Mouse (Mus musculus) hindbrain, embryonic 15.5 days (tissue): ENCODE measurements around the gene Zzz3. TPM values are rescaled to one million over a fixed set of nuclear protein-coding genes. Genes with fewer than 3 reads are reported as not detected.

ENCODE experiments used
- ATAC-seq: fragments of 200-750 bp; cut with Nextera tagmentation; 2 replicates; pipeline ENCODE4 v1.8.0; 2017; ENCODE audit warnings: low read depth, moderate number of reproducible peaks, moderate TSS enrichment; ENCODE audit not compliant: low FRiP score
- H3K27ac ChIP-seq: fragments of 300-500 bp; sonication (generic); replicated peaks from 2 replicates; pipeline ENCODE4 v1.5.1; 2015; ENCODE audit warnings: mild to moderate bottlenecking, inconsistent platforms
- H3K27me3 ChIP-seq: fragments of 300-500 bp; sonication (generic); 2 replicates; pipeline ENCODE4 v1.6.1; 2015; ENCODE audit warnings: control low read depth, inconsistent platforms
- H3K36me3 ChIP-seq: fragments of 300-500 bp; sonication (generic); 2 replicates; pipeline ENCODE4 v1.6.1; 2015; ENCODE audit warnings: control low read depth, inconsistent platforms
- H3K4me1 ChIP-seq: fragments of 300-500 bp; sonication (generic); replicated peaks from 2 replicates; pipeline ENCODE4 v1.6.1; 2015; ENCODE audit warnings: control low read depth, inconsistent platforms
- H3K4me2 ChIP-seq: fragments of 300-500 bp; sonication (generic); 2 replicates; pipeline ENCODE4 v1.6.1; 2015; ENCODE audit warnings: moderate library complexity, mild to moderate bottlenecking, inconsistent platforms
- H3K4me3 ChIP-seq: fragments of 300-500 bp; sonication (generic); 2 replicates; pipeline ENCODE4 v1.5.1; 2015; ENCODE audit warnings: mild to moderate bottlenecking, inconsistent platforms
- H3K9ac ChIP-seq: fragments of 300-500 bp; sonication (generic); 2 replicates; pipeline ENCODE4 v1.6.1; 2015; ENCODE audit warnings: inconsistent platforms
- H3K9me3 ChIP-seq: fragments of 300-500 bp; sonication (generic); 2 replicates; pipeline ENCODE4 v1.6.1; 2016; ENCODE audit warnings: control low read depth, inconsistent platforms
- WGBS: fragments of 180-500 bp; shearing (Covaris S2); methylation state at CpG from one replicate; pipeline ENCODE4 v1.1.7; 2015; 5-methylcytosine and 5-hydroxymethylcytosine counted together
- polyA plus RNA-seq: library from polyadenylated mRNA; unstranded; fragments of >200 nt; fragmentation: Nextera tagmentation; extraction: Ambion mirVana; gene quantifications from 2 replicates; pipeline ENCODE4 v1.2.1, GENCODE M21; 2015

The Zzz3 gene
- polyA plus RNA-seq, 1 experiment from 2014 or later: 29.5 TPM

DNA sequence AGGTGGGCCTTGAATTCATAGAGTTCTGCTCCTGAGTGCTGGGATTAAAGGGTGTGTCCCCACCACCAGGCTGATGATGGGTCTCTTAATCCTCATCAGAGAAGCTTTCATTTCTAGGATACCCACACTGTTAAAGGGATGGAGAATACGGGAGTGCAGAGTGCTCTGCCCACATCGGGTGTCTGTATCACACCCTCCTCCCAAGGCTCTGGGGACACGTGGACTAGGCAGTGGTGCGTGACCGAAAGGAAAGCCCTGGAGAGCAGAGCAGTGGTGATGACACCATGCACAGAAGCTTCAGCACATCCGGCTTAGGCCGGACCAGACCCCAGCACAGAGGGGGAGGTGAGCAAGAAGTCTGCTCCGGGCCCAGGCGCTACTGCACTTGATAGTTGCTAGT lies 38.5 kb upstream of the Zzz3 start:
- no peak; the same call in 1 of the 2 replicates for ATAC-seq
- Histone ChIP-seq H3K36me3 (peaks cover 17% of the 10 kb centered on the region), H3K27ac (no peak overlapping the region), H3K9me3 (no peaks in the 10 kb centered on the region), H3K9ac (no peak overlapping the region), H3K27me3 (no peaks in the 10 kb centered on the region), H3K4me2 (no peak overlapping the region), H3K4me1 (peaks cover 10% of the 10 kb centered on the region; the same call in 1 of the 2 replicates), H3K4me3 (no peak overlapping the region)
- 82% methylated on average over 9 of the region's 9 CpGs for WGBS

DNA sequence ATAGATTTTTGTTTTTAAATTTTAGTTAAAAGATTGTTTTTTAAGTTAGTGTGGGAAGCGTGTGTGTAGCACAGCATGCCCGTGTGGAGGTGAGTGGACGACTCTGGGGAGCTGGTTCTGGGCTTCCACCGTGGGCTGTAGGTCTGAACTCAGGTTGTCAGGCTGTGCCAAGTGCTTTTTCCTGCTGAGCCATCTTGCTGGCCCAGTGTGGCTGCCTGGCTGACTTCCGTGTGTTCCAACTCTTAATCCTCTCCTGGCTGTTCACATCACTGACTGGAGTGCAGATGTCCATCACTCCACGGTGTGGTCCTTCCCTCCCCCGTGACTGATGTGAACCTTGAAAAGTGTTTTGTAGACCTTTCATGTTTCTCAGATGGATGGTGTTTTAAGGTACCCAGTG lies 36.1 kb upstream of the Zzz3 start:
- no peak overlapping the region for H3K4me2 ChIP-seq
- H3K27me3 ChIP-seq: no peaks in the 10 kb centered on the region
- H3K27ac ChIP-seq: no peak overlapping the region
- no peak overlapping the region for H3K4me3 ChIP-seq
- no peak for ATAC-seq
- H3K36me3 ChIP-seq: peaks cover 39% of the 10 kb centered on the region
- H3K9ac ChIP-seq: no peak overlapping the region
- no peaks in the 10 kb centered on the region for H3K4me1 ChIP-seq
- 90% methylated on average over 7 of the region's 7 CpGs for WGBS
- H3K9me3 ChIP-seq: no peaks in the 10 kb centered on the region

DNA sequence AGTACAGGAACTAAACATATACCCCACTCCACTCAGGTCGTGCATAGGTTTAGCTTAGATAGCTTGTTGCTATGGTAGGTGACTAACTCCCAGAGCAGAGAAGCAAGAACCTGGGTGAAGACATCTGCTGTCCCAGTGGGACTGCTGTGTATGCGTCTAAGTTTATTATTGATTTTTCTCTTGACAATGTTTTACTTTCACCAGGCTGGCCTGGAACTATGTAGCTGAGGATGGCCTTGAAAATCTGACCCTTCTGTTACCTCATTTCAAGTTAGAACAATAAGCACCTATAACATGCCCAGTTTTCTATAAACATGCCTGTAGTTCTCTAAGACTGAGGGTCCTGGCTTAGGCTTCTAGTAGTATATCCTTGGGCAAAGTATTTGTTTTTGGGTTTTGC lies 31.1 kb upstream of the Zzz3 start:
- WGBS: 92% methylated on average over 2 of the region's 2 CpGs
- Histone ChIP-seq H3K4me3 (no peak overlapping the region), H3K9me3 (no peaks in the 10 kb centered on the region), H3K27me3 (no peaks in the 10 kb centered on the region), H3K27ac (no peak overlapping the region), H3K9ac (no peak overlapping the region), H3K4me1 (no peaks in the 10 kb centered on the region), H3K36me3 (peaks cover 82% of the 10 kb centered on the region), H3K4me2 (no peak overlapping the region)
- ATAC-seq: no peak

DNA sequence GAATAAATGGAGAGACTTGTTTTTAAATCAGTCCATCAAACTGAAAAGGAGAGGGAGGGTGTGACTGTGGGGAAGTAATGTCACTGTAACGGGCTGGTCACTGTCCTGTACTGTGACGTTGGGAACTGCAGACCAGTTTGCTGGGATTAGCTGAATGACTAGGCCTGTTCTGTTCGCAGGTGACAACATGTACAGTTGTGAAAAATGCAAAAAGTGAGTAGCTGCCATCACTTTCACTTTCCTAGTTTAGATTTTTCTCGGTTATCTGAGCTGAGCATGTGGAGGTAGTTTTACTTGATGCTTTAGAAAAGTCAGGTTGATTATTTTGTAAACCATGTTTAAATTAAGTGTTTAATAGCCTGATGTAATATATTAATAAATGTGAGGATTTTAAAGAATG lies 19.2 kb upstream of the Zzz3 start:
- 91% methylated on average over 4 of the region's 4 CpGs for WGBS

DNA sequence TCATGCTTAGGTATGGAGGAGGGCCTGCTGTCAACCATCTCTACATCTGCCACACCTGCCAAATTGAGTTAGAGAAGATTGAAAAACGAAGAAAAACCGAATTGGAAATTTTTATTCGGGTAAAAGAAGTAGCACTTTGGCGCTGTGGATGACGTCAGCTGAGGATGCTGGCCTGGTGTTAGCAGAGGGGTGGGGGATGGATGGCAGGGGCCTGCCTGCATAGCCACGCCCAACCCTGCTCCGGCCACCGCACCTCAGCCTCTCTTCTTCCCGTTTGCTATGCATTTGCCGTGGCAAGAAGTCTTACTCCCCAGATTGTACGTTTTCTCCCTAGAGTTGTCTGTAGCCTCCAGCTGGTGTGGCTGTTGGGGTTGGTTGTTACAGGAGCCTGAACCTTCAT lies 11.2 kb upstream of the Zzz3 start:
- ATAC-seq: no peak
- H3K4me3 ChIP-seq: no peak overlapping the region
- no peaks in the 10 kb centered on the region for H3K9me3 ChIP-seq
- peaks cover 71% of the 10 kb centered on the region for H3K36me3 ChIP-seq
- 69% methylated on average over 11 of the region's 11 CpGs for WGBS
- H3K4me1 ChIP-seq: no peaks in the 10 kb centered on the region
- H3K4me2 ChIP-seq: no peak overlapping the region
- no peaks in the 10 kb centered on the region for H3K27me3 ChIP-seq
- H3K27ac ChIP-seq: no peak overlapping the region
- H3K9ac ChIP-seq: no peak overlapping the region

More for the DNA sequence above, 19.2 kb upstream of the Zzz3 start:
- Histone ChIP-seq H3K27ac (no peak overlapping the region), H3K4me1 (no peaks in the 10 kb centered on the region), H3K9me3 (no peaks in the 10 kb centered on the region), H3K4me2 (no peak overlapping the region), H3K9ac (no peak overlapping the region), H3K36me3 (peaks cover 71% of the 10 kb centered on the region), H3K27me3 (no peaks in the 10 kb centered on the region), H3K4me3 (no peak overlapping the region)
- no peak for ATAC-seq

DNA sequence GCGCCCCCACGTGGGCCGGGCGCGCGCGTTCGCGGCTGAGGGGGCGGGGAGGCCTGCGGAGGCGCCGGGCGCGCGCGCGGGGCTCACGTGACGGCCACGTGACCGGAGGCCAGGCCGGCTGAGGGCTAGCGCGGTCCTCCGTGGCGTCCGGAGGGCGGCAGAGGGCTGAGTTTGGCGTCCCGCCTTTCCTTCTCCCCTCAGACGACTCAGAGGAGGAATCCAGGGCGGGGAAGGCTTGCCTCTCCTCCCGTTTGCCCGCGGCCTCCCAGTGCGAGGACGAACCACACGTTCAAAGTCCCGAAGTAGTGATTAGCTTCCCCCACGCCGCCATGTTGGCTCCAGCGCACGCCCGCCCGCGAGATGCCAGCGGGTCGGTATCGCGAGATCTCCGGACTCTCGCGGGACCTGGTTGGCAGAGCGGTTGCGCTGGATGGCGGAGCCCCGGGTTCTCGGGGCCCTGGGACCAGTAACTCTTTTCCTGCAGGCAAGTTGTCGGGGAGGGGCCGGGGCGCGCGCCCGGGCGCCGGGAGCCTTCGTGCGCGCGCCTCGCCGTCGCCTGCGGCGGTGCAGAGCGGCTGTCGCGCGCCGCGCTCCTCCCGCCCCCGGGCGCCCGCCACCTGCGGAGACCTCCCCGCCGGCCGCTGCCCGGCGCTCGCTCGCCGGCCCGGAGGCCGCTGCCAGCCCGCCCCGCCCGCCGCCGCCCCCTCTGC lies 1.2 kb downstream of the Zzz3 start:
- peak overlapping the region; percentile 100 for H3K27ac ChIP-seq
- under 1% methylated on average over 77 of the region's 102 CpGs for WGBS
- peak overlapping the region; percentile 71 for H3K4me2 ChIP-seq
- peaks cover 11% of the 10 kb centered on the region for H3K36me3 ChIP-seq
- peaks cover 31% of the 10 kb centered on the region for H3K4me1 ChIP-seq
- ATAC-seq: peak; percentile 93
- no peaks in the 10 kb centered on the region for H3K9me3 ChIP-seq
- no peaks in the 10 kb centered on the region for H3K27me3 ChIP-seq
- peak overlapping the region; percentile 76 for H3K4me3 ChIP-seq
- H3K9ac ChIP-seq: peak overlapping the region; percentile 82

DNA sequence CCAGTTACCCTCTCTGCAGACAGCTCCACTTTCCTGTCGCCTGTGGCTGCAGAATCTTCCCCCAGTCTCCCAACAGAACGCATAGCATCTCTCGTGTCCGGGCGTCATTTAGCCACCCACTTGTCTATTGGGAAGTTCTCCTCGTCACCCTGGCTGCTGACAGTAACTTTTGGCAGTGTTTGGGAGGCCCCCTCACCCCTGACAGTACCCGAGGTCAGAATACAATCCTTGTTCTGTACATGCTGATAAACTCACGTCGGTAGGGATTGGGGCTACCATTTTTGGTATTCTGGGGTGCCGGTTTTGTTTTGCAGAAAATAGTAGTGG lies 1.7 kb downstream of the Zzz3 start:
- Histone ChIP-seq H3K4me2 (peak overlapping the region; percentile 71), H3K4me1 (peaks cover 34% of the 10 kb centered on the region), H3K9ac (peak overlapping the region; percentile 82), H3K9me3 (no peaks in the 10 kb centered on the region), H3K27ac (peak overlapping the region; percentile 100), H3K4me3 (peak overlapping the region; percentile 76), H3K36me3 (peaks cover 8% of the 10 kb centered on the region; the same call in 1 of the 2 replicates), H3K27me3 (no peaks in the 10 kb centered on the region)
- WGBS: 3% methylated on average over 10 of the region's 10 CpGs
- ATAC-seq: no peak

DNA sequence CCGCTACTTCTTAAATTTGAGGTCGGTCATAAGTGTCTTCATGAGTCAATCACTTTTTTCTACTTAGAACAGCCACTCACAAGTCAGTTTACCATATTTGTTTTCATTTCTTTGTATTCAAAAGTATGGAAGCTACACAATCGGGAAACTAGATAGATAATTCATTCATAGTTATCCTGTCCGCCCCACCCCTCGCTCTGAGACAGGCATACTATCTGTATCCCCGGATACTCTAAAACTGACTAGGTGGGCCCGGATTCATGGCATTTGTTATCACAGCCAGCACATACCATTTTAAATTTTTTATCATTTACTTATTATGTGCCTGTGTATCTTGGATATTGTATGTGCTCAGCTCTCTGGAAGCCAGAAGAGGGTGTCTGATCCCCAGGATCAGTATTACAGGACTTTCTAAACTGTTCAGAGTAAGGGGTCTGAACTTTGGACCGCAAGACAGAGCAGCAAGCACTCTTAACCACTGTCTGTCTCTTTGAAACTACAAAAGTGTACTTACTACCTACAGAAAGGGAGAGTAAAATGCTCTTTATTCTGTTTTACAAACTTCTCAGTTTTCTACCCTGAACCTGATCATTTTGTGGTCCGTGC lies 2.2 kb downstream of the Zzz3 start:
- Histone ChIP-seq H3K9ac (peak overlapping the region; percentile 82), H3K4me1 (peaks cover 39% of the 10 kb centered on the region), H3K4me2 (peak overlapping the region; percentile 71), H3K27ac (0 out of 2 replicates have a peak overlapping the region, but pooled peaks have one; percentile 100), H3K36me3 (peaks cover 3% of the 10 kb centered on the region; the same call in 1 of the 2 replicates), H3K4me3 (peak overlapping the region; percentile 76), H3K27me3 (no peaks in the 10 kb centered on the region), H3K9me3 (no peaks in the 10 kb centered on the region)
- no peak for ATAC-seq
- 57% methylated on average over 9 of the region's 9 CpGs for WGBS

DNA sequence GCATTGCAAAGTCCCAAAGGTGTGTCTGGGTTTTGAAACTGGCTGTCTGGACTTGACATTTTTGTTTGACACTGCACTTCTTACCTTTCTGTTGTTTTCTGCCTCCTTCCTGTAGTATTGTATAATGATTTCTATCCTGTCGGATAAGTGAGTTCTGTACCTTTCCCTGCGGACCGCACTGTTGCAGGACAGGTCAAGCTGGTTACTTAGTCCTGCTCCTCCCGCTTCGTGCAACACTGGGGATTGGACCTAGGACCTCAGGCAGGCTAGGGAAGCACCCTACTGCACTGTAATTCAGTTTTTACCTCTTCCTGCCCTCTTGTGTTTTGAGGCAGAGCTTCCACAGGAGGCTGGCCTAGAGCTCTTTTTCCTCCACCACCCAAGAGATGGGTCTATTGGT lies 5.2 kb downstream of the Zzz3 start:
- Histone ChIP-seq H3K4me1 (peaks cover 22% of the 10 kb centered on the region), H3K4me2 (no peak overlapping the region), H3K36me3 (no peaks in the 10 kb centered on the region), H3K9ac (no peak overlapping the region), H3K27me3 (no peaks in the 10 kb centered on the region), H3K27ac (no peak overlapping the region), H3K4me3 (no peak overlapping the region), H3K9me3 (no peaks in the 10 kb centered on the region)
- WGBS: 90% methylated on average over 5 of the region's 5 CpGs
- no peak for ATAC-seq

DNA sequence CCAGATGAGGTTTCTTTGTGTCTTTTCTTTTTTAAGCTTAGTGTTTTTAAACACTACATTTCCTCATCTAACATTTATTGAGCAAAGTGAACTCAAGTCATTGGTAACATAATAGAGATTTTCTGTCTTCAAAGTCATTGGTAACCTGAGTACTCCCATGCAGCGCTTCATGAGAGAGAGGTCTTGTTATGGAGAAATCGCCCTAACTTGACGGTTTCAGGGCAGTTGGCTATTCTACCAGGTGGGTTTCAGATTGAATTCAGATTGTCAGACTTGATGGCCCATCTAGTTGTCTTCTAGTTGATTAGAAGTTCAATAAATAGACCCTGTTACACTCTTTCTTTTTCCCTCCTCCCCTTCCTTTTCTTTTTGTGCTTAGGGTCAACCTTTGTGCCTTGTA lies 5.6 kb downstream of the Zzz3 start:
- Histone ChIP-seq H3K9me3 (no peaks in the 10 kb centered on the region), H3K4me1 (peaks cover 22% of the 10 kb centered on the region), H3K27ac (no peak overlapping the region), H3K36me3 (no peaks in the 10 kb centered on the region), H3K9ac (no peak overlapping the region), H3K27me3 (no peaks in the 10 kb centered on the region), H3K4me2 (no peak overlapping the region), H3K4me3 (no peak overlapping the region)
- WGBS: 81% methylated on average over 3 of the region's 3 CpGs
- no peak for ATAC-seq

DNA sequence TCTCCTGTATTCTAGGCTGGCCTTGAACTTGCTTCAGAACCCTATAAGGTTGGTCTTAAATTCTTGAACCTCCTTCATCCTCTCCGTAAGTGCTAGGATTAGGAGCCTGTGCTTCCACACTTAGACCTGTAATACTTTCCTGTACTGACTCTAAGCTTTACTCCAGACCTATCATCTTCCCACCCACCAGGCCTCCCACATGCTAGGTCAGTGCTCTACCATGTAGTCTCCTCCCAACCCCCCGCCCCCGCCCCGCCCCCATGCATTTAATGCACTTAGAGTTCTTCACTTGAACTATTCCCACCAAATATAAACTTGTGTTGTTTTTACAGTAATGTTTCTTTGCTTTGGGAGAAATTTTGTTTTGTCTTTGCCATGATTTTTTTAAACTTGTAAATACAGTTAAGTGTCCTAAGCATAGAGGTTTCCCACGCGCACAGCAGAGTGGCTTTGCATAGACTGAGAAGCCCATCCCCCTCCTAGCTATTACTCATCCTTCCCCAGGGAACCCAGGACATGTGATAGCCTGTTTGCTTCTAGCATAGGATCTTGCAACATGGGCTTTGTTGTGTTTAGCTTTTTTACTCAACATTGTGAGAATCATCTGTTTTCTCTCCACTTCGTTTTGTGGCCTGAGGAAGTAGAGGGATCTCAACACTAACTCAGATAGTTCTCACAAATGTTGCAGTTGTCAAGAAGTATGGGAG lies 6.8 kb downstream of the Zzz3 start:
- 80% methylated on average over 7 of the region's 7 CpGs for WGBS
- Histone ChIP-seq H3K27me3 (no peaks in the 10 kb centered on the region), H3K4me3 (no peak overlapping the region), H3K36me3 (no peaks in the 10 kb centered on the region), H3K4me1 (peaks cover 21% of the 10 kb centered on the region), H3K27ac (no peak overlapping the region), H3K9ac (no peak overlapping the region), H3K9me3 (no peaks in the 10 kb centered on the region), H3K4me2 (no peak overlapping the region)
- no peak for ATAC-seq

DNA sequence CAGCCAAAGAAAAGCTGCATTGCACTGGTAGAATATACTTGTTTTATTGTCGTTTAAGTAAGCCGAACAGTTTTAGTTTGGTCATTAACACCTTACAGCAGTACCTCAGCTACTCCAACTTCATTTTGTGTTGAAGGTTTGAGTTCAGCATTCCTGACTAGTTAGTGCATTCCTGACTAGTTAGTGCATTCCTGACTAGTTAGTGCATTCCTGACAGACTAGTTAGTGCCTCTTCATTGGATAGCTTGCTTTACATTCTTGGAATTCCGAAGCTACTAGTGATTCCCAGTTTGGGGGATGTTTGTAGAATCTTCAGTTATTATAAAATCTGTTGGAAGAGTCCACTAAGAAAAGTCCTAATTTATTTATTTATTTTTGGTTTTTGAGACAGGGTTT lies 7.4 kb downstream of the Zzz3 start:
- no peaks in the 10 kb centered on the region for H3K27me3 ChIP-seq
- no peaks in the 10 kb centered on the region for H3K9me3 ChIP-seq
- 94% methylated on average over 3 of the region's 3 CpGs for WGBS
- H3K9ac ChIP-seq: no peak overlapping the region
- ATAC-seq: no peak
- peaks cover 15% of the 10 kb centered on the region for H3K4me1 ChIP-seq
- H3K27ac ChIP-seq: no peak overlapping the region
- no peak overlapping the region for H3K4me3 ChIP-seq
- H3K4me2 ChIP-seq: no peak overlapping the region
- no peaks in the 10 kb centered on the region for H3K36me3 ChIP-seq
